Mouse (Mus musculus): Measurements from ENCODE around the gene Slc4a3. TPM values are rescaled to one million over a fixed set of nuclear protein-coding genes. Genes with fewer than 3 reads are reported as not detected.

Slc4a3 gene
- total RNA-seq, 2 experiments from 2014 or later: 176 to 200 TPM

DNA sequence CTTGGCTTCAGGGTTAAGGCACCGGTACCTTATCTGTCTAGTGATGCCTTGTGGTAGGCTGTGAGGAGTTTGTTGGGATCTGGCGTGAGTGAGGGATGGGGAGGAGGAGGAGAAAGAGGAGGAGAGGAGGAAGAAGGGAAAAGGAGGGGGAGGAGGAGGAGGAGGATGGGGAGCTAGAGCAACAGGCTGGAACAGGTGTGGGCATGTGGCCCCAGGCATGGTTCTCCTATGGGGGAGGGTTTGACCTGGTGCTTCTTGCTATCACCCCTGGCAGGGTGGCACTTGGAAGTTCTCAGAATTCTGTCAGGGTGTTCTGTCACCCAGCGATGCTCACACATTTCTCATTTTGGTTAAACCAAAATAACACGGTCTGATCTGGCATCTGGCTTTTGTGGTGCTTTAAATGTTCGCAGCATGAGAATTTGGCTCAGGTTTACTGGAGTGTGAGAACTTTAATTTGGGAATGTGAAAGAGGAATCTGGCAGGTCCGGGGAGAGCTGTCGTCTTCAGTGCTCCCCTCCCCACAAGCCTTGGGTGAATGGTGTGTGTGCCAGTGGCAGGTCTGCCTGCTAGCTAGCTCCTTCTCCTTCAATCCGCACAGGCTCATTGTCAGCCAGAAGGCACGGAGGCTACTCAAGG lies 10.2 kb downstream of the Slc4a3 start:
- intact Hi-C loops (cut with DNase I): no loop called here
- no peak for DNase-seq (ENCODE audit: low spot score in 2 of 2)

DNA sequence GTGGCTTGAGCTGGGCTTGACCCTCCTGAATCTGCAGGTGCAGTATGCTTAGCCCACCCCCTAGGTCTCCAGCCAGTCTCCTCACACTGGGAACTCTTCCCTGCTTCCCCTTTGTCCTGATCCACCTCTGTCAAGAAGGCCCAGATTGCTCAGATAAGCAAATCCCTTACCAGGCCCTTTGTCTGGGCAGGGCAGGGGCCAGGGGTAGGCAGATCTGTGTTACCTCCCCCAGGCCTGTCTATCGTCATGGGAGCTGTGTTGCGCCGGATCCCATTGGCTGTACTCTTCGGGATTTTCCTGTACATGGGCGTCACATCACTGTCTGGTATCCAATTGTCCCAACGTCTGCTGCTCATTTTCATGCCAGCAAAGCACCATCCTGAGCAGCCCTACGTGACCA lies 11.0 kb downstream of the Slc4a3 start:
- intact Hi-C loops (cut with DNase I): no loop called here
- no peak for DNase-seq (ENCODE audit: low spot score in 2 of 2)

DNA sequence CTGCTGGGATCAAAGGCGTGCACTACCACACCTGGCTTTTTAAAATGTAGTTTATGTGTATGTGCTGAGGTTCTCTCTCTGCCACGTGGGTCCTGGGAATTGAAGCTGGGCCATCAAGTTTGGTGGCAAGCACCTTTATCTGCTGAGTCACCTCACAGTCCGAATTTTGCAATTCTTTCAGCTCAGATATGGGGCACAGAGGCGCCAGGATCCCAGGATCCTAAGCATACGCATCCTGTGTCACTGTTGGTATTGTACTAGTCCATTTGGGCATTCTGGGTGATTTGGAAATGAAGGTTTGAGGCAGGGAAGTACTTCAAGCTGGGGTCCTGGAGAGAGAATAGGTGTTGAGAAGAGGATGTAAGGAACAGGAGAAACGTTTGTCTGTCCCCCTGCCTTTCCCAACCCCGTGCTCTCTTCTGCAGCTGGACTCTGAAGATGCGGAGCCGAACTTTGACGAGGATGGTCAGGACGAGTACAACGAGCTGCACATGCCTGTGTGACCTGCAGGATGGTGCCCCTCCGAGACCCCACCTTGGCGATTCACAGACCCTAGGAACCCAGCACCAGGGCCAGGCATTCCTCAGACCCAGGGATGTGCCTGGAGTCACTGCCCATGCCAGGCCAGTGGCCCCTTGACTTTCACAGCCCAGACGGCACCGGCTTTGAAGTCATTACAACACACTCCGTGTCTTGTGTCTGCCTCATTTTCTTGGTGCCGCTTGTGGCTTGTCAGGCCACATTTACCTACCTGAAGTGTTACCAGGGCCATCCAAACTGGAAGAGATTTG lies 12.5 kb downstream of the Slc4a3 start:
- intact Hi-C loops (cut with DNase I): loop anchor here (2.0 kb wide), 1 partner anchor 80 kb away; the partner anchor contains the start of genes Chpf and Tmem198
- DNase-seq (ENCODE audit: low spot score in 2 of 2): no peak

DNA sequence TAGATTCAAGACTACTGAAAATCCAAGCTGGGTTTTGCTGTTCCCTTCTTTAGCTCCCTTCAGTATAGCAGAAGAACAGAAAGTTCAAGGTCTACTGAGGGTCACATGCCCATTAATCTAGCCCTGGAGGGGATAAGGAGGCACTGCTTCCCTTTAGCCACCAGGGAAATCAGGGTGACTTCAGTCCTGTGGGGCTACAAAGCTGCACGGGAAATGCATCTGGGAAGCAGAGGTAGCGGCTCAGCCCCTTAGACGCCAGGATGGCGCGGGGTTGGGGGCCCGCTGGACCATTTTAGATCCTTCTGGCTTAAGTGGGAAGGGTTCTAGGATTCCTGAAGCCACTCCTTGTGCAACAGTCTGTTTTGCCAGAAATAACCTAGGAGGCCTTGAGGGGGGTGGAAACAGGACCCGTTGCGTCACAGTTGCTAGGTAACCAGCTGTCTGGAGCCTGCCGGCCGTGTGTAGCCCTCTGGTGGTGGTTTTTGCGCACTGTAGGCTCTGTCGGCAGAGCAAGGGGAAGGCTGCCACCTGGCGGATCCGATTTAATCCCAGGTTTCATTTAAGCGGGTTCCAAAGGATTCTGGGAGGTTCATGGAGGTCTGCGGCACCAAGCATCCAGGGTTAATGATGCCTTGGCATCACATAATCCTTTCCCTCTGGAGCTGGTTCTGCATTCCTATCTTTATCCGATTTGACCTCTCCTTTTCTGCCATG lies 13.3 kb downstream of the Slc4a3 start:
- intact Hi-C loops (cut with DNase I): loop anchor here (2.0 kb wide), 1 partner anchor 81 kb away; the partner anchor contains the start of genes Chpf and Tmem198
- peak; percentile 93 to 94 for DNase-seq (ENCODE audit: low spot score in 2 of 2)

DNA sequence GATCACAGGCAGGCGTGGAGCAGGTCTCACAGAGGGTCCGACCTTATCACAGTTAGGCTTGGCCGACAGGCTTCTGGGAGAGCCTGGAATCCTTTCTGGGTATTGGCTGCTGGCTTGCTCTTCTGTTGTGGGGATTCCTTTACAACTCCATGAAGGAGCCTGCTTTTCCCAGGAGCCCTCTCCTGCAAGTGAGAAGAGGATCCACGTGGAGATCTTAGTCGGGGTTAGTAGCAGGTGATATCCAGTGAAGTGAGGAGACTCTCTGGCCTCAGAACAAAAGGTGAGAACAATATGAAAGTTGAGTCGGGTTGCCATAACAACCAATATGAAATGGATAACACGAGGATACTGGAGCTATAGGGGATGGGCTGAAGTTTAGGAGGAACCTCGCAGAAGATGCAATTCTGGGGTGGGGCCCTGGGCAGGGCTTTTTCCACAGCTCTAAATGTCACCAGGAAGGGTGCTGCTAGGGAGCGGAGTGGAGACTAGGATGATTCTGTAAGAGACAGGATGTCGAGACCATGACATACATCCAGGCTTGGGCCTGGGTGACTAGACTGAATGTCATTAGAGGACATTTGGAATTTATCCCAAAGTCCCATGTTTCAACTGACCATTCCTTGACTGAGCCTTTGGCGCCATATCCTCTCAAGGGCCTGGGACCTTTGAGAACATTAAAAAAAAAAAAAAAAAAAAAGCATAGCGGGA lies 14.3 kb downstream of the Slc4a3 start:
- no peak for DNase-seq (ENCODE audit: low spot score in 2 of 2)
- intact Hi-C loops (cut with DNase I): no loop called here

DNA sequence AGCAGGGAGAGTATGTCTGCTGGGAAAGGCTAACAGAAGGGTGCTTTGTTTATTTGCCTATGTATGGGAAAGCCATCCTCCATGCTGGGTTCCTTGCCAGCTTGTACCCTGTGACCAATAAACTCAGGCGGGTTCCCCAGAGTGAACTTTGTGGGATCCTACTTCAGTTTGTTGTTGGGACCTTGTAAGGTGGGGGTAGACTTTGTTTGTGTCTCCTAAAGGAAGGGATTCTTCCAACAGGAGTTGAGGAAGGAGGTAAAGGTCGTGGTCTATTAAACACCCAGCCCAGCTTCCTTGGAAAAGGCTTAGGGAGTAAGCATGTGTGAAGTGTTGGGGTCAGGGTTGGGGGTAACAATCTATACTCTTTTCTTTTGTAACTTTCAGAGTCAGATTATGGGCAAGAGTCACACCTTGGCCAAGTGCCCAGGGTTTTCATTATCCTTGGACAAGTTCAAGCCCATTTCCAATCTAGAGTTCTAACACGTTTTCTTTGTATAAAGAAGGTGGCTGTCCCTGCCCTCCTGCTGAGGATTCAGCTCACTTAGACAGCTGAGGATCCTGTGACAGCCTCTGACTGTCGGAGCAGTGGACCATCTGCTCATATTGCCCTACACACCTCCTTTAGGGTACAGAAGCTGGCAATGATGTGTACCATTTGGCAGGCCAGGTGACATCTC lies 15.3 kb downstream of the Slc4a3 start:
- intact Hi-C loops (cut with DNase I): no loop called here

DNA sequence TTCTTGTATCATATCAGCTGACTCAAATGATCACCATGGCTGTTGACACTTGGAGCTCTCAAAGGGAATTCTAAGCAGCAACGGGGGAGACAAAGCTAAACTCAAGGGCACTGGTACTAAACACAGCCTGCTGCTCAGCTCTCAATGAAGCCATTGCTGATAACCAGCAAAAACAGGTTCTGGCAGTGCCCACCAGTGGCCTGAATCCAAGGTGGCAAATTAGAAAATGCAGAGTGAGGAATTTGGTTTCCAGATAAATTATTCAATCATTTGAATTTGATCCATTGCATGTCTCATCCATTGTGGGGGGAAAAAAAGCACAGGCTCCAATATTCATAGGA lies 15.8 kb downstream of the Slc4a3 start:
- intact Hi-C loops (cut with DNase I): no loop called here
- no peak for DNase-seq (ENCODE audit: low spot score in 2 of 2)

More for the DNA sequence above, 15.3 kb downstream of the Slc4a3 start:
- no peak for DNase-seq (ENCODE audit: low spot score in 2 of 2)

DNA sequence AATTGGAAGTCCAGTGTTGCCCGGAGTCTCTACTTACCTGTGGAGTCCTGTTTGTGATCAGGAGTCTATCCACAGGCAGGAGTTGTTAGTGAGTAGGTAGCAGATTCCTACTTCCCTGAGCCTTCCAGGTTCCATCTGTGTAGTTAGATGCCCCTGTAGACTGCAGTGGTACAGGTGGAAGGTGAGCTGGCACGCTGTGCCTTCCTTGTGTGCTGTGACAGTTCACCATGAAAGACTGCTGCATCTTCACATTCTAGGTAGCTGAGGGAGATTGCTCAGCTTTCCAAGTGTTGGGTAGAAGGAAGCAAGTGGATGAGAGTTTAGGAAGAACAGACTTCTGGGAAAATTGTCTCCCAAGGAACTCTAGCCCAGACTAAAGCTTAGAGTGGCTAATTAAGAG lies 18.0 kb downstream of the Slc4a3 start:
- no peak for DNase-seq (ENCODE audit: low spot score in 2 of 2)
- intact Hi-C loops (cut with DNase I): no loop called here

DNA sequence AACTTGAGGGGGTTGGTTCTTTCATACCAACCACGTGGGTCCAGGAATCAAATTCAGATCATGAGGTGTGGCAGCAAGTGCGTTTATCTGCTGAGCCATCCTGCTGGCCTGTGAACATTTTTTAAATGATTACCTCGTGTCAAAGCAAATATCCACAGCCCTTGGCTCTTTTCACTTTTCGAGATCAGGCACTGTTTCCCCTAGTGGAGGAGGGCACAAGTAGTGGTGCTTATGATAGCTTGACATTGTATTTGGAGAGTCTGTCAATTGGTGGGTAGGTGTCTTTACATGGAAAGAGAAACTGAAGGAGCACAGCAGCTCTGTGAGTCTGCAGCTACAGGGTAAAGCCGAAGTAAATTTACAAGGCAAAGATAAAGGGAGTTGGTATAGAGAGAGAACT lies 18.9 kb downstream of the Slc4a3 start:
- intact Hi-C loops (cut with DNase I): no loop called here
- no peak for DNase-seq (ENCODE audit: low spot score in 2 of 2)

DNA sequence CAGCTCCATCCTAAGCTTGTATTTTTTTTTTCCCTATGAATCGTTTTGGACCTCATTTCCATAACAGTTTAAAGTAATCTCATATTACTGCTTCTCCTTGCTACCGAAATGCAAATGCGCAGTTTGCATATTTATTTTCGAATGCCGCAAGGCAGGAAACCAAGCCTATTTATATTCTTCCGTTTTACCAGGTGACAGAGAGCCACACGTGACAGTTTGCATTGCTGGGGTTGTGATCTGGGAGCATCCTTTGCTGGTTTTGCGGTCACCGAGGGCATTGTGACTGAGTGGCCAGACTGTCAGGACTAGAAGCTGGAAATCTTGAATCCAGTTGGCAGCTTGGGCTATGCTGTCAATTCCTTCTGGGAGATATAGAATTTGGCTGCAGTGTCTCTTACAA lies 19.6 kb downstream of the Slc4a3 start:
- intact Hi-C loops (cut with DNase I): no loop called here

DNA sequence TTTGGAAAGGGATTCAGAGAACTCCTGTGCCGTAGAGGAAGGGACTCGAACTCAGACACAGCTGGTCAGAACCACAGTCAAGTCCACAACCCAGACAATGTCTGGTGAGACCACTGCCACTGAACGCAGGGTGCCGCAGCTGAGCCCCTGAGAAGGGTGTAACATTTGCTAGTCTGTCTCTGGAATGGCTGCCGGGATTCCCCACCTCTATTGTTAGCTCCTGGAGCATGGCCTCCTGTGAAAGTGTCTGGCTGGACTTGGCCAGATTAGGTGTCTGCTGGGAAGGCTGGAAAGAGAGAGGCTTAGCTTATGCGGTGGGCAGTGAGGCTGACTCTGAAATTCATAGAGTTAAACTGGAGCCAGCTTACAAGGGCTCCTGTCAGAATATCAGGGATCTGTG lies 24.3 kb downstream of the Slc4a3 start:
- intact Hi-C loops (cut with DNase I): no loop called here
- DNase-seq (ENCODE audit: low spot score in 2 of 2): no peak

More for the DNA sequence above, 19.6 kb downstream of the Slc4a3 start:
- DNase-seq (ENCODE audit: low spot score in 2 of 2): no peak

DNA sequence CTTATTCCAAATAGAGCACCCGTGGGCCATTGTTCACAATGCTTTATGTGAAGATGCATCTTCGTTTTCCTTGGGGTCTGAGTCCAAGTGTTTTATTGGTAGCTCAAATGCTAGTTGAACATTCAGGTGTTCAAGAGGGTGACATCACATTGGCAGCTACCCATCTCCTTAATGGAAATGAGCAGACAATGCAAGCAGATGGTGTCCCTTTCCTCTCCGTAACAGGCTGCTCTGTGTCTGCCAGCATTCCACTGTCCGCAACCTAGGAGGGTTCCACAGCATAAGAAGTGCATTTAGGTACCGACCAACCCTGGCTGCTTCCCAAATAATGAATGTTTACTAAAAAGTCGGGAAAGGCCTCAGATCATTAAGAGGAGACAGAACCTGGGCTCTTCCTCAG lies 26.7 kb downstream of the Slc4a3 start:
- intact Hi-C loops (cut with DNase I): no loop called here
- no peak for DNase-seq (ENCODE audit: low spot score in 2 of 2)

DNA sequence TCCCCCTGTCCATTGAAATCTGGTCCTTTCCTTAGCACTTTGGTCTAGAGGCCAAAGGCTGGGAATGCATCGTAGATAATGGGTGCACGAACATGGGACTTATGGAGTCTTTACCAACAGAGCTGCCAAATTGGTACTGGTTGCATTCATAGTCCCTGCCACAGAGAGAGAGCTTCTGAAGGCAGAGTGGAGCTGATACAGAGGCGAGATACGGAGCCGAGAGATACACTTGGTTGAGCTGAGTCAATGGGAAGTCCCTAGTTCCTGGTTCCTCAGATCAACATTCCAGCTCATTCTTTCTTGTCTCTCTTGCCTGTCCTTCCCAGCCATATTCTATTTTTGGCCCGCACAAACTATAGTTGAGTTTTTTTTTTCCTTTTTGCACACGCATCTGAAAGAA lies 27.6 kb downstream of the Slc4a3 start:
- intact Hi-C loops (cut with DNase I): no loop called here
- no peak for DNase-seq (ENCODE audit: low spot score in 2 of 2)

DNA sequence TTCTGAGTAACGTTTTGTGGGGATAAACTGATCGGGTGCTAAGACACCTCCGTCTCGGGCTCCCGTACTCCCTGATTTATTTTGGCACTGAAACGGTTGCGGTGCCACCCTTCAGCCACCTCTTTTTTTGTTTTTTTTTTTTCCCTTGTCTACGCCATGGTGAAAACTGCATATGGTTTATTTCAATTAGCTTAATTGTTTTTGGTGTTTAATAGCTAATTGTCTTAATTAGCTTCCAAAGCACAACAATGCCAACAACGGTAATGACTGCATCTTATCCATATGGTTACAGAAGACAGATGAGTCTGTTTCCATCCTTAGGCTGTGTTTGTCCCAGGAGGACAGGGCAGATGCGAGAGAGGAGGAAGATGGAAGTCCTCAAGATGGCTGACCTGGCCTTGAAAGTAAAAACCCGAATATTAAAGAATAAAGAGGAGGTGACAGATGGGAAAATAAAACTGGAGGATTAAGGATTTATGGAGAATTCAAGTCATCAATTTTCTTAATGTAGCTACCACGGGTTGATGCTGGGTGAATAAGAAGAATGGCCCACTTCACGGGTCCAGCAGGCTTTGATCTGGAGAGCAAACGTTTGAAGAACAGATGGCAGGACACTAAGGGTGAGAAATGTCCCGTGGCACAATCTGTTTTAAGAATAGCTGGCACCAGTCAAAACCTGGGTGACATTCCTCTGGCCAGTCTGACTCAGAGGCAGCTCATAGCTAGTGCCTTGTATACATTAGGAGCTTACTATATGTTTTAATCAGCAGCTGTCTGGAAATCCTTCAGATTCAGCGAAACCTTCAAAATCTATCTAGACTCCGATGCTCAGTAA lies 28.6 kb downstream of the Slc4a3 start:
- intact Hi-C loops (cut with DNase I): no loop called here
- DNase-seq (ENCODE audit: low spot score in 2 of 2): no peak

DNA sequence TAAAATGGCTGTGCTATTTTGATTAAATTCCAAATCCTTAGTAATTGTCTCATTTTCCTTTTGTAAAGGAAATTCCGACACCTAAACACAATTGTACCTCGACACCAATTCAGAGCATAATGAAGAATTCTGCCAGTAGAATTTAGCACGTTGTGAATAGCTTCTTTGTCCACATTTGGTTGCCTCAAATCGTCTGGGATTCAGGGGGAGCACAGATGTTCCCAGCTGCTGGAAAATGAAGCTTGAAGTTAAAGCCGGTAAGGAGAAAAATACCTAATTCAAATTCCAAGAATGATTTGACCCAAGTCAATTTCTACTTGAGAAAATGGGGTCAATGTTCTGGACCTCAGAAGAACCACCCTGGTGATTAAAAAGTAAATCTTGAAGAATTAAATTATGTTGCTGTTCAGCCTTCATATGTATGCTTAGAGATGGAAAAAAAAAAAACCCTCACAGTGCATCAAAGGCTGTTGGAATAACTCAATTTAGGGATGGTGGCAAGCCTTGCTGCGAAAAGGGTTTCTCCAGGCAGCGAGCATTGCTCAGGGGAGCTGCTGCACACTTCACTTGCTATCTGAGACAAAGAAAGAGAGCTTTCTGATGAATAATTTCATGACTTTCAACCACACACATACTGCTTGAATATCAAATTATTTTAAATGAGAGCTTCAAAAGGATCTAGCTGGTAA lies 36.0 kb downstream of the Slc4a3 start:
- intact Hi-C loops (cut with DNase I): no loop called here

DNA sequence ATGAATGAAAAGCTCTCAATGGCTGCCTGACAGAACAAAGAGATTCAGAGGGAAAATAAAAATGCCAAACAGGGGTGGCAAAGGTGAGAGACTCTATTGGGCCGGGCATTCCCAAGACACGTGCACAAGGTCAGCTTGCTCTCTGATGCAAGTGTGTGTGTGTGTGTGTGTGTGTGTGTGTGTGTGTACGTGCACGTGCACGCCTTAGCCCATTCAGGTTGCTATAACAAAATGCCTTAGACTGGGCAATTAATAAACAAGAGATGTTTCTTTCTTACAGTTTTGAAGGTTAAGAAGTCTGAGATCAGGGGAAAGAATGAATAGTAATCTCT lies 36.5 kb downstream of the Slc4a3 start:
- DNase-seq (ENCODE audit: low spot score in 2 of 2): no peak
- intact Hi-C loops (cut with DNase I): no loop called here

More for the DNA sequence above, 36.0 kb downstream of the Slc4a3 start:
- no peak for DNase-seq (ENCODE audit: low spot score in 2 of 2)

DNA sequence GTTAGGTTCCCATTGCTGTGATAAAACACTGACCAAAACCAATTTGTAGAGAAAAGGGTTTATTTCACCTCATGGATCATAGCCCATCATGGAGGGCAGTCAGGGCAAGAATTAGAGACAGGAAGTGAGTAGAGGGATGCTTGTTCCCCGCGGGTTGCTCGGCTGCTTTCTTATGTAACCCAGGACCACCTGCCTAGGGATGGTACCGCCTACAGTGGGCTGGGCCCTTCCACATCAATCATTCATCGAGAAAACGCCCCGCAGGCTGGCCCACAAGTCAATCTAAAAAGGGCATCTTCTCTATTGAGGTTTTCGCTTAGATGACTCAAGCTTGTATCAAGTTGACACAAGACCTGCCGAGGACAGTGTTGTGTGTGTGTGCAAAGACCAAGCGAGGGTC lies 37.0 kb downstream of the Slc4a3 start:
- intact Hi-C loops (cut with DNase I): no loop called here
- no peak for DNase-seq (ENCODE audit: low spot score in 2 of 2)

DNA sequence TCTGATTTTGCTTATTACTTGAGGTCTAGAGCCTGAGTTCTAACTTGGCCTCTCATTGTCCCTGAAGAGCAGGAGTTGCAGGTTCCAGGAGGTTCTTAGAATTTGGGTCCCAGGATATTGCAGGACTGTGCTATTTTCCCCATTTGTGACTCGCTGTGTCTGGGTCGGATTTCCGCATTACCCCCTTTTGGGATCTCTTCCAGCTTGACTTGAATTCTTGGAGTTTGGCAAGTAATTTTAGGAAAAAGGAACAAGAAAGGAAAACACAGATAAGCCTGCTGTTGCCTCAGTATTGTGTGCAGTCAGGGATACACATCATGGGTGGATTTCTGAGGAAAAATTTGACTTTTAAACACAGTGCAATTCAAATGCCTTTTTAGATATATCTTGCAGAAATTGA lies 40.7 kb downstream of the Slc4a3 start:
- intact Hi-C loops (cut with DNase I): loop anchor here (5.0 kb wide), 1 partner anchor 79 kb away; the partner anchor contains the start of genes Inha and Obsl1
- no peak for DNase-seq (ENCODE audit: low spot score in 2 of 2)
